Mouse (Mus musculus) C3H10T1/2 (cell line): Measurements from ENCODE around the gene Gm20822. TPM values are rescaled to one million over a fixed set of nuclear protein-coding genes. Genes with fewer than 3 reads are reported as not detected.

Experiments
- polyA plus RNA-seq, 2 experiments: library from polyadenylated mRNA; unstranded; fragments of >200 nt; fragmentation: generic; extraction: Trizol; gene quantifications; one replicate each; pipeline ENCODE4 v1.2.1; 2012; ENCODE audit warnings: missing spikeins in 2 of 2

The Gm20822 gene
- not detected for polyA plus RNA-seq

DNA sequence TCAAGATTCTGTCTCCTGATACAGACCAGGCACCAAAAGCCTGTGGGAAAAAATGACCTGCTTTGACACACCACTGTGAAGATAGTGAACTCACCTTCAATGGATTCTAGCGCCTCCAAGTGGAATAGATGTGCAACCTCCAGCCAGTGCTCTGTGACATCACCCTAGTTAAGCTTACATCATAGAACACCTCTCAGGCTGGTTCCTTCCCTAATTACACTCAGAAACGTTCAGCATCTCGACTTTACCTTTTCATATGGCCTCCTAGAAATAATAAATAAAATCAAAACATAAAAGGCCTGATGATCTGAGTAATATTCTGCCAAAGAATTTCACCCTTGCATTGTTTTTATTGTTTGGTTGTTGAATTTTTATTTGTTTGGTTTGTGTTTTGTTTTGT, at the start of gene Gm20822:
TSS of gene Gm20822 (minus strand) at position 101 of the 400 bp plus-strand sequence.

